Mouse (Mus musculus) megakaryocyte-erythroid progenitor cell, adult 5-6 weeks (primary cell): Measurements from ENCODE around the gene Uqcc3. TPM values are rescaled to one million over a fixed set of nuclear protein-coding genes. Genes with fewer than 3 reads are reported as not detected.

ENCODE experiments used
- total RNA-seq, 2 experiments: library from RNA; stranded (forward) in 1 of 2; stranded (reverse) in 1 of 2; fragments of 200-1000, 215-1000 nt in 1 of 2; fragments of >200 nt in 1 of 2; fragmentation: Nextera tagmentation in 1 of 2; gene quantifications; 2 replicates each; pipeline ENCODE4 v1.2.3; 2014 to 2017

The Uqcc3 gene
- total RNA-seq, 2 experiments from 2014 or later = 46.7 to 73.3 TPM

Other genes starting within 250 kb of the Uqcc3 start
Only the 30 nearest of the 32 such genes appear.
- 67.5 and 74.7 TPM in 2 replicates for gene Slc3a2, start 157.6 kb downstream of the Uqcc3 start, total RNA-seq (2014; fragmentation: Nextera tagmentation)
- gene Slc3a2, start 157.6 kb downstream of the Uqcc3 start, total RNA-seq (2017) = 70.1 and 93.9 TPM in 2 replicates
- 193 and 207 TPM in 2 replicates for gene Wdr74, start 145.1 kb downstream of the Uqcc3 start, total RNA-seq (2014; fragmentation: Nextera tagmentation)
- 142 TPM in 2 replicates for gene Wdr74, start 145.1 kb downstream of the Uqcc3 start, total RNA-seq (2017)
- 2.0 TPM in 1 of 2 replicates, not detected in the other for gene 1700092M07Rik, start 140.2 kb downstream of the Uqcc3 start, total RNA-seq (2014; fragmentation: Nextera tagmentation)
- 3.8 and 6.5 TPM in 2 replicates for gene 1700092M07Rik, start 140.2 kb downstream of the Uqcc3 start, total RNA-seq (2017)
- gene Stx5a, start 139.5 kb downstream of the Uqcc3 start, total RNA-seq (2014; fragmentation: Nextera tagmentation) = 74.7 and 80.4 TPM in 2 replicates
- 35.5 and 43.5 TPM in 2 replicates for gene Stx5a, start 139.5 kb downstream of the Uqcc3 start, total RNA-seq (2017)
- gene Nxf1, start 123.8 kb downstream of the Uqcc3 start, total RNA-seq (2014; fragmentation: Nextera tagmentation) = 365 and 530 TPM in 2 replicates
- 100 and 161 TPM in 2 replicates for gene Nxf1, start 123.8 kb downstream of the Uqcc3 start, total RNA-seq (2017)
- 59.6 and 76.4 TPM in 2 replicates for gene Tmem223, start 109.9 kb downstream of the Uqcc3 start, total RNA-seq (2014; fragmentation: Nextera tagmentation)
- 32.1 and 33.8 TPM in 2 replicates for gene Tmem223, start 109.9 kb downstream of the Uqcc3 start, total RNA-seq (2017)
- gene Tmem179b, start 106.5 kb downstream of the Uqcc3 start, total RNA-seq (2014; fragmentation: Nextera tagmentation) = 104 and 114 TPM in 2 replicates
- 31.2 and 54.7 TPM in 2 replicates for gene Tmem179b, start 106.5 kb downstream of the Uqcc3 start, total RNA-seq (2017)
- gene Taf6l, start 94.5 kb downstream of the Uqcc3 start, total RNA-seq (2014; fragmentation: Nextera tagmentation) = 13.2 and 16.1 TPM in 2 replicates
- gene Taf6l, start 94.5 kb downstream of the Uqcc3 start, total RNA-seq (2017) = 7.6 and 12.0 TPM in 2 replicates
- 120 and 126 TPM in 2 replicates for gene Polr2g, start 82.3 kb downstream of the Uqcc3 start, total RNA-seq (2014; fragmentation: Nextera tagmentation)
- 86.1 and 106 TPM in 2 replicates for gene Polr2g, start 82.3 kb downstream of the Uqcc3 start, total RNA-seq (2017)
- gene Zbtb3, start 78.4 kb downstream of the Uqcc3 start, total RNA-seq (2014; fragmentation: Nextera tagmentation) = 1.4 and 1.9 TPM in 2 replicates
- gene Zbtb3, start 78.4 kb downstream of the Uqcc3 start, total RNA-seq (2017) = 0.91 and 1.6 TPM in 2 replicates
- 35.6 and 41.6 TPM in 2 replicates for gene Ttc9c, start 61.6 kb downstream of the Uqcc3 start, total RNA-seq (2014; fragmentation: Nextera tagmentation)
- gene Ttc9c, start 61.6 kb downstream of the Uqcc3 start, total RNA-seq (2017) = 55.3 and 57.2 TPM in 2 replicates
- 68.2 and 88.0 TPM in 2 replicates for gene Hnrnpul2, start 60.9 kb downstream of the Uqcc3 start, total RNA-seq (2014; fragmentation: Nextera tagmentation)
- 85.2 and 100.0 TPM in 2 replicates for gene Hnrnpul2, start 60.9 kb downstream of the Uqcc3 start, total RNA-seq (2017)
- not detected in 2 replicates for gene AC129217.1, start 51.1 kb downstream of the Uqcc3 start, total RNA-seq (2014; fragmentation: Nextera tagmentation)
- not detected in 2 replicates for gene AC129217.1, start 51.1 kb downstream of the Uqcc3 start, total RNA-seq (2017)
- 70.3 and 71.7 TPM in 2 replicates for gene Bscl2, start 43.5 kb downstream of the Uqcc3 start, total RNA-seq (2014; fragmentation: Nextera tagmentation)
- 29.5 TPM in 2 replicates for gene Bscl2, start 43.5 kb downstream of the Uqcc3 start, total RNA-seq (2017)
- gene Gng3, start 41.7 kb downstream of the Uqcc3 start, total RNA-seq (2014; fragmentation: Nextera tagmentation) = 0.57 TPM in 1 of 2 replicates, not detected in the other
- 0.30 and 1.3 TPM in 2 replicates for gene Gng3, start 41.7 kb downstream of the Uqcc3 start, total RNA-seq (2017)
- 0.52 TPM in 1 of 2 replicates, not detected in the other for gene Lrrn4cl, start 30.2 kb downstream of the Uqcc3 start, total RNA-seq (2014; fragmentation: Nextera tagmentation)
- gene Lrrn4cl, start 30.2 kb downstream of the Uqcc3 start, total RNA-seq (2017) = 1.5 TPM in 1 of 2 replicates, not detected in the other
- 148 and 194 TPM in 2 replicates for gene Ubxn1, start 9.4 kb downstream of the Uqcc3 start, total RNA-seq (2014; fragmentation: Nextera tagmentation)
- 235 and 295 TPM in 2 replicates for gene Ubxn1, start 9.4 kb downstream of the Uqcc3 start, total RNA-seq (2017)
- 27.8 and 35.8 TPM in 2 replicates for gene Lbhd1, start 2.8 kb upstream of the Uqcc3 start, total RNA-seq (2014; fragmentation: Nextera tagmentation)
- gene Lbhd1, start 2.8 kb upstream of the Uqcc3 start, total RNA-seq (2017) = 18.0 and 18.4 TPM in 2 replicates
- not detected in 2 replicates for gene Gm49403, start 3.0 kb upstream of the Uqcc3 start, total RNA-seq (2014; fragmentation: Nextera tagmentation)
- gene Gm49403, start 3.0 kb upstream of the Uqcc3 start, total RNA-seq (2017) = not detected in 2 replicates
- gene 1810009A15Rik, start 7.9 kb upstream of the Uqcc3 start, total RNA-seq (2014; fragmentation: Nextera tagmentation) = 76.6 and 113 TPM in 2 replicates
- gene 1810009A15Rik, start 7.9 kb upstream of the Uqcc3 start, total RNA-seq (2017) = 94.2 and 120 TPM in 2 replicates
- gene Gm49416, start 8.0 kb upstream of the Uqcc3 start, total RNA-seq (2014; fragmentation: Nextera tagmentation) = 2.5 and 25.7 TPM in 2 replicates
- gene Gm49416, start 8.0 kb upstream of the Uqcc3 start, total RNA-seq (2017) = not detected in 2 replicates
- gene Ints5, start 12.1 kb upstream of the Uqcc3 start, total RNA-seq (2014; fragmentation: Nextera tagmentation) = 31.4 and 37.7 TPM in 2 replicates
- gene Ints5, start 12.1 kb upstream of the Uqcc3 start, total RNA-seq (2017) = 16.6 and 17.1 TPM in 2 replicates
- gene Ganab, start 17.1 kb upstream of the Uqcc3 start, total RNA-seq (2014; fragmentation: Nextera tagmentation) = 120 and 130 TPM in 2 replicates
- 53.2 and 69.7 TPM in 2 replicates for gene Ganab, start 17.1 kb upstream of the Uqcc3 start, total RNA-seq (2017)
- gene B3gat3, start 39.5 kb upstream of the Uqcc3 start, total RNA-seq (2014; fragmentation: Nextera tagmentation) = 30.3 and 36.8 TPM in 2 replicates
- gene B3gat3, start 39.5 kb upstream of the Uqcc3 start, total RNA-seq (2017) = 17.6 and 17.7 TPM in 2 replicates
- gene Rom1, start 48.4 kb upstream of the Uqcc3 start, total RNA-seq (2014; fragmentation: Nextera tagmentation) = 4.6 and 6.2 TPM in 2 replicates
- gene Rom1, start 48.4 kb upstream of the Uqcc3 start, total RNA-seq (2017) = 0.75 and 4.3 TPM in 2 replicates
- gene Eml3, start 48.6 kb upstream of the Uqcc3 start, total RNA-seq (2014; fragmentation: Nextera tagmentation) = 29.3 and 45.8 TPM in 2 replicates
- gene Eml3, start 48.6 kb upstream of the Uqcc3 start, total RNA-seq (2017) = 14.5 and 23.6 TPM in 2 replicates
- 158 and 173 TPM in 2 replicates for gene Mta2, start 61.0 kb upstream of the Uqcc3 start, total RNA-seq (2014; fragmentation: Nextera tagmentation)
- 205 and 206 TPM in 2 replicates for gene Mta2, start 61.0 kb upstream of the Uqcc3 start, total RNA-seq (2017)
- gene Tut1, start 72.9 kb upstream of the Uqcc3 start, total RNA-seq (2014; fragmentation: Nextera tagmentation) = 30.7 and 32.2 TPM in 2 replicates
- gene Tut1, start 72.9 kb upstream of the Uqcc3 start, total RNA-seq (2017) = 15.8 and 18.8 TPM in 2 replicates
- 1,323 and 1,614 TPM in 2 replicates for gene Eef1g, start 86.1 kb upstream of the Uqcc3 start, total RNA-seq (2014; fragmentation: Nextera tagmentation)
- 848 and 982 TPM in 2 replicates for gene Eef1g, start 86.1 kb upstream of the Uqcc3 start, total RNA-seq (2017)
- gene Ahnak, start 108.4 kb upstream of the Uqcc3 start, total RNA-seq (2014; fragmentation: Nextera tagmentation) = 1.5 and 9.4 TPM in 2 replicates
- 7.2 and 24.7 TPM in 2 replicates for gene Ahnak, start 108.4 kb upstream of the Uqcc3 start, total RNA-seq (2017)